Mouse (Mus musculus) cortical plate, adult 2 months (tissue): ENCODE results near the gene Kif13a. TPM values are rescaled to one million over a fixed set of nuclear protein-coding genes. Genes with fewer than 3 reads are reported as not detected.
A peak's percentile ranks its signal among the peaks of the same experiment; 100 is the strongest.

ENCODE experiments used
- H3K27ac ChIP-seq: fragments of 200-500 bp; 2 replicates; pipeline ENCODE4 v1.5.1; 2012; ENCODE audit warnings: low read length, control low read depth, inconsistent platforms; ENCODE audit not compliant: insufficient read depth
- H3K4me1 ChIP-seq: fragments of 200-500 bp; 2 replicates; pipeline ENCODE4 v1.6.1; 2011; ENCODE audit warnings: low read length; ENCODE audit not compliant: control insufficient read depth, insufficient read depth
- H3K4me3 ChIP-seq: fragments of 200-500 bp; 2 replicates; pipeline ENCODE4 v1.5.1; 2011; ENCODE audit warnings: mild to moderate bottlenecking, low read length, control low read depth; ENCODE audit not compliant: insufficient read depth
- CTCF ChIP-seq: fragments of 200-500 bp; IDR thresholded peaks from 2 replicates; pipeline ENCODE4 v1.5.1; 2011; ENCODE audit warnings: mild to moderate bottlenecking, control low read depth, low read length; ENCODE audit not compliant: insufficient read depth; ENCODE audit errors: extremely low read depth
- POLR2A ChIP-seq: fragments of 200-500 bp; IDR thresholded peaks from 2 replicates; pipeline ENCODE4 v1.6.1; 2011; ENCODE audit warnings: mild to moderate bottlenecking, low read length, control low read depth; ENCODE audit not compliant: insufficient read depth; ENCODE audit errors: extremely low read depth
- polyA plus RNA-seq: library from polyadenylated mRNA; depleted of rRNA; stranded (reverse); fragments of >200 nt; gene quantifications from 2 replicates; pipeline ENCODE4 v1.2.3, GENCODE M21; 2012

Gene Kif13a
- polyA plus RNA-seq, 1 experiment = 16.0 TPM

DNA sequence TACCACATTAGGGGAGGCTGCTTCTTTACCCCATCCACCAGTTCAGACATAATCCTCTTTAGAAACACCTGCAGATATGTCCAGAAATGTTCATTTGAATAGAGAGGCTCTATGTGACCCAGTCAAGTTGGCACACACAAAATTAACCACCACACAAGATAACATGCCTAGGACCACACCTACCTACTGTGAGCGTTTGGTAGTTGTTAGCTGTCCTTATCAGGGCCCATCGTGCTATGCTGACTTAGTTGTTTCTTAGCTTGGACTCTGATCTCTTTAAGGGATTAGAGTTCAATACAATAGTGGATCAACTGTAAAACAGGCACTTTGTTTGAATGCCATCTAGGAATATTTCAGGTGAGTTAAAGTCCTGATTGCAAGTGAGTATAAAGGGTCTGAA, 20.1 kb upstream of the Kif13a start:
- TF ChIP-seq CTCF = no peak
- no peak for TF ChIP-seq POLR2A
- Histone ChIP-seq H3K4me1 (no peaks in the 10 kb centered on the region), H3K27ac (no peak overlapping the region), H3K4me3 (no peak overlapping the region)

DNA sequence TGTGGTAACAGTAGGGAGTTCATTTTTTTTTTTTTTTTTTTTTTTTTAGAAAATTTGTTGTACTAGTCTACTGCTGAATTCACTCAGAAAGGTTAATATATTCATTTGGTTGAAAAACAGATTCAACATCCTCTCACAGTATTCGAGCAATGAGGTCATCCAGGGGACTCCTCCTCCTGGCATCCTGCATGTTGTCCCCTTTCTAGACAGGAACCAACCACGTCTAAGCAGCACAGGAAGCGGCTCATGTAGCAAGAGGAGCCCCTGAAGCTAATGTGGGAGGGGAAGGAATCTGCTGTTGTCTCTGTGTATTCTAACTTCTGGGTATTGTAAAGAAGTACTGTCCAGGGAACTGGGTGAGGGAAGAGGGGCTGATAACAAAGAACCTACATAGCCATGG, 18.4 kb upstream of the Kif13a start:
- Histone ChIP-seq H3K4me1 (no peaks in the 10 kb centered on the region), H3K27ac (no peak overlapping the region), H3K4me3 (no peak overlapping the region)
- no peak for TF ChIP-seq POLR2A
- no peak for TF ChIP-seq CTCF

DNA sequence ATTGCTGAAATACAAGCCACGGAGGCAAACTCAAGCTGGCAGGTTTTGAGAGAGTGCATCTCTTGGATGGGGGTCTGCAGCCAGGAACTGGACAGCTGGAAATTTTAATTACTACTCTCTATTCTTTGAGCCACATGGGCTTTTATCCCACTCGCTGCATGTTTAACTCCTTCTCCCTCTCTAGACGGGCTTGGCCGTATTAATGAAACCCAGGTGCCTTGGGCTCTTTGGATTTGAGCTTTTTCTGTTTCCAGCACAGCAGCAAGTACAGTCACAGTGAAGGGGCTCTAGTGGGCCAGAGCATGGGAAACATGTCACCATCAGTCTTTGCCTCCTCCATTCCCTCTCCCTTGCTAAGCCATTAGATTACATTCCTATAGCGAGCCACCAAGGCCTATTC, 16.4 kb upstream of the Kif13a start:
- TF ChIP-seq POLR2A (no peak), CTCF (no peak)
- Histone ChIP-seq H3K4me1 (no peaks in the 10 kb centered on the region), H3K4me3 (no peak overlapping the region), H3K27ac (no peak overlapping the region)

DNA sequence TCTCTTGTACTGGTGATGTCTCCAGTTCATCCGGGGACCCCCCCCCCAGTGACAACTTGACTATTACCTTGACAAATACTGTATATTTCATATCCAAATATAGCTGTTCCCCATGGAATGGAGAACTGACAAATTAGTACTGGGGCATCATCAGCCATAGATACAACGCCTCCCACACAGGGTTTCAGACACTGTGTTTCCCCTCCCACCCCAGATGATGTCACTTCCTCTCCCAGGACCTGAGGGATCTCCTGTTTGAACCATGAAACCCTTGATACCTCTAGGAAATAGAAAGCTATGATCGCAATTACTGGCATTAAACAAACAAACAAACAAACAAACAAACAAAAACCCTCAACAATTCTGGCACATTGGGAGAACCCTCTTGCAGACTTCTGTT, 15.6 kb upstream of the Kif13a start:
- no peak for TF ChIP-seq POLR2A
- TF ChIP-seq CTCF = no peak
- H3K4me3 ChIP-seq = no peak overlapping the region
- no peaks in the 10 kb centered on the region for H3K4me1 ChIP-seq
- H3K27ac ChIP-seq = no peak overlapping the region

DNA sequence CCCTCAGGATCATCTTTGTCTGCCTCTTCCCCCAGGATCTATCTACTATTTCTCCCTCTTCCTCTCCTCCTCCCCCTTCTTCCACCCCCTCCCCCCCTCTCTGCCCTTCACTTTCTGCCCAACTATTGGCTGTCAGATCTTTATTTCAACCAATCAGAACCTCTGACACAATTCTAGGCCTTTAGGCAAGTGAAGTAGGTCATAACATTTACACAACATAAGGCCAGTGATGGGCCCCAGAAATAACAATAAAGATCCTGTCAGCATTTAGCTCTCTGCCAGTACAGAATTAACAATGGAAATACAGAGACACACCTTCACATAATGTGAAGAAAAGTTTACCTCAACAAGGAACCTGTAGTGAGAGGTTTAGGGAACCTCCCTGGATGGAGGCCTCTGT, 13.6 kb upstream of the Kif13a start:
- TF ChIP-seq CTCF (no peak), POLR2A (no peak)
- Histone ChIP-seq H3K27ac (no peak overlapping the region), H3K4me3 (no peak overlapping the region), H3K4me1 (no peaks in the 10 kb centered on the region)

DNA sequence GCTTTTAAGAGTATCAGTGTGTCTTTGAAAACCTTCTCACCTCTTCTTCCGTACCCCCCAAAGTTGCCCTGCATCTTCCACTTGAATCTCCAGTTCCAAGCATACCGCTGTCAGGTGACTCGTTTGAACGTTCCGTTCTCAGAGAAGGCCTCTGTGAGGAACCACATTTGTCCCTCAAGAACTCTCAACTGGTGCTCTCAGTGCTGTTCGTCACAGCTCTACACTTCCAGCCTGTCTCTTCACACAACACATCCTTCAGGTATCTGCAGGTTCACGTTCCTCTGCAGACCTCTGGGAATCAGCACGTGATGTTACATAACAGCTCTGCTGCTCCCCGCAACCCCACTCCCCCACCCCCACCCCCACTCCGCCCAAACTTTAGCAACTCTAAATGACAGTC, 4.4 kb upstream of the Kif13a start:
- Histone ChIP-seq H3K27ac (no peak overlapping the region), H3K4me1 (no peaks in the 10 kb centered on the region), H3K4me3 (no peak overlapping the region)
- TF ChIP-seq POLR2A (no peak), CTCF (no peak)

DNA sequence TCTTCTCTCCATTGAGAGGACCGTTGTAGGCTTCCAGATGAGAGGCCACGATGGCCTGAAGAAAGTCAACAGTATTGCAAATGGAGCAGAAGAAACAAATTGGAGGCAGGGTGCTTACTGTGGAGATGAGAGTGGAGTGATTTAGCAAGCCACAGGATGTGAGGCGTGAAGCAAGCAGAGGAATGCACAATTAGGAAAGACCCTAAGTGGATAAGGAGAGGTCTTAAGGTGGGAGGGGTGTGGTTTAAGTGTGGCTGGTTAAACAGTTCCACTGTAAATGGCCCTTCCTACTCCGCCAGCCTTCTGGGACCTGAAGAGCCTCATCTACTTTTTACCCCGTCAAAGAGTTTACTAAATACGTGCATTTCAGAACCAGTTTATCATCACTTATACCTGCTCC, 3.2 kb upstream of the Kif13a start:
- no peaks in the 10 kb centered on the region for H3K4me1 ChIP-seq
- H3K4me3 ChIP-seq = no peak overlapping the region
- TF ChIP-seq CTCF (no peak), POLR2A (no peak)
- no peak overlapping the region for H3K27ac ChIP-seq

DNA sequence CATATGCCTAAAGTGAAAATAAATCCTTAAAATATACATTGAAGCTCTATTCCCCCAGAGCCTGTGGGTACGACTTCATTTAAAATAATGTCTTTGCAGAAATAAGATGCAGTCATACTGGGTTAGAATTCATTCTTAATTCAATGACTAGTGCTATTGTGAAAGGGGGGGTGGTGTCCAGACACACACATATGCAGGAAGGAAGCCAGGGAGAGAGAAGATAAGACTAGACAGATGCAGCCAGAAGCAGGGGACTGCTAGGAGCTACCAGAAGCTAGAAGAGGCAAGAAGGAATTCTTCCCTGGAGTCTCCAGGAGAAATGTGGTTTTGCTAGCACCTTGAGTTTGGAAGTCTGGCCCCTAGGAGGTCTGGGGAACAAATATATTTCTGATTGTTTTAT, 2.4 kb upstream of the Kif13a start:
- TF ChIP-seq POLR2A (no peak), CTCF (no peak)
- Histone ChIP-seq H3K4me3 (no peak overlapping the region), H3K4me1 (no peaks in the 10 kb centered on the region), H3K27ac (no peak overlapping the region)

DNA sequence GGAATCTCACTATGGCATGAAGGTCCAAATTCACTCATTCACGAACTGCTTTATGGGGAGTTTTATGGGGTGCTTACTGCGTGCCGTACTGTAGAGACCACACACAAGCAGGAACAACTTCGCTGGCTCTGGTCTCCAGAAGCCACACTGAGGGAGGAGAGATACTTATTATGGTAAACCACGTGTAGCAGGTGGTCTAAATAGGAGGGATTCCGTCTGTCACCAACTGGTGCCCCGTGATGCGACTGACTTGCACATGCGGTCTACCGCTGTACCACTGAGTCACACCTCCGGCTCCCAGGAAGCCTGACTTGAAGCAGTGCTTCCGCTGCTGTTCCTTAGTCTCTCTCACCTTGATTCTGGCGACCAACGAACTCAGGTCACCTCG, 986 bp upstream of the Kif13a start:
- Histone ChIP-seq H3K27ac (0 out of 2 replicates have a peak overlapping the region, but pooled peaks have one; percentile 2), H3K4me1 (no peaks in the 10 kb centered on the region), H3K4me3 (peak overlapping the region; percentile 47)
- TF ChIP-seq POLR2A (no peak), CTCF (no peak)

DNA sequence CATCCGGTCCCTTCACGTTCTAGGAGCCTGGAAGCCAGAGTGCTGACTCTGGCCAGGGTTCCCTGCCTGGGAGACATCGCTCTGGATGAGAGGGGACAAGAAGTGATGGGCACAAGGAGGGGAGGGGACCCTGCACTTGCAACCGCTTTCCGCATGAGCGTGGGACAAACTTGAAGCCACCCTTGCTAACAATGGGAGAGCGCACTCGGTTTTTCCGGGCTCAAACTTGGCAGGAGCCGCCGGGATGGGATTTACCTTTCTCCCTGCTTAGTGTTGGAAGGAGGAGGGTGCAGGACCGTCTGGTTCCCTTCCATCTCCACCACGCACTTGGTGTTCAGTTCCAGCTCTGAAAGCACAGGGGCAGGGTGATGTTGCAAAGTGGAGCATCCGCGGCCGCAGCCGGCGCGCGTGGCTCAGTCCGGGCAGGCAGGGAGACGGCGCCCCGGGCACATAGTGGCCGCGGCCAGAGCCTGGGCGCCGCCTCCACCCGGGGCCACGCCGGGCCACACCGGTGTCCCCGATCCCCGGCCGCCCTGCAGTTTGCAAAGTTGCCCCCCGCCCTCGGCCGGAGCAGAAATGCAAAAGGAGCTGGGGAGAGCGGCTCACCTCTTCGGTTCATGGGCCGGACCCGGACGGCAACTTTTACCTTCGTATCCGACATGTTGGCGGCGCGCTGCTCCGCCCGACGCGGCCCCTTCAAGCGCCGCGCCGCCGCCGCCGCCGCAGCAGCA, 541 bp downstream of the Kif13a start:
- H3K4me1 ChIP-seq = no peaks in the 10 kb centered on the region
- peak overlapping the region; percentile 81 for H3K27ac ChIP-seq
- TF ChIP-seq CTCF (no peak), POLR2A (0 out of 2 replicates have a peak, but pooled peaks have one; percentile 44)
- H3K4me3 ChIP-seq = peak overlapping the region; percentile 47

DNA sequence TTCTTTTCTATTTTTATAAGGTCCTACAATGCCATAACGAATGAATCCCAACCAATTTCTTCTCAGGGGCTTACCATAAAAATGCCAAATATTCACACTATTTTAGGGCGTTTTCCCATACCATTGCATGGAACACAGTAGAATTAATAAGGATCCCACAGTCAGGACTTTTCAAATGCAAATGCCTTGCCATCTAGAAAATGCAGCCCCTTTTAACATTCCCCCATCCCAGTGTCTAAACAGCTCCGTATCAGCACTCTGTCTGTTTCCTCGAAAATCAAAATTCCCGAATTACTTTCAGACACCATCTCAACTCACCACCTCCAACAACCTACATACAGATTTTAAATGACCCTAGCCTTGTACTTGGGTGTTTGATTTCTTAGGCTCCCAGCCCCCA, 1.3 kb downstream of the Kif13a start:
- Histone ChIP-seq H3K4me1 (no peaks in the 10 kb centered on the region), H3K27ac (no peak overlapping the region), H3K4me3 (peak overlapping the region; percentile 47)
- TF ChIP-seq CTCF (no peak), POLR2A (no peak)
